Mouse (Mus musculus) bone marrow, adult 2 months (tissue): Measurements from ENCODE around the gene S100a9. TPM values are rescaled to one million over a fixed set of nuclear protein-coding genes. Genes with fewer than 3 reads are reported as not detected.

Source experiments
- H3K27ac ChIP-seq: fragments of 200-500 bp; 2 replicates; pipeline ENCODE4 v1.5.1; 2012; ENCODE audit warnings: low read depth, mild to moderate bottlenecking, control low read depth, inconsistent platforms, low read length; ENCODE audit not compliant: control insufficient read depth, poor library complexity, insufficient read depth
- H3K4me1 ChIP-seq: fragments of 200-500 bp; 2 replicates; pipeline ENCODE4 v1.6.1; 2011; ENCODE audit warnings: low read length; ENCODE audit not compliant: control insufficient read depth, insufficient read depth
- H3K4me3 ChIP-seq: fragments of 200-500 bp; replicated peaks from 2 replicates; pipeline ENCODE3; 2011; ENCODE audit warnings: mild to moderate bottlenecking, low read depth, low read length, control low read depth; ENCODE audit not compliant: control insufficient read depth
- CTCF ChIP-seq: fragments of 200-500 bp; IDR thresholded peaks from 2 replicates; pipeline ENCODE4 v1.5.1; 2011; ENCODE audit warnings: low read length, control low read depth; ENCODE audit not compliant: control insufficient read depth, insufficient read depth
- POLR2A ChIP-seq: fragments of 200-500 bp; IDR thresholded peaks from 2 replicates; pipeline ENCODE4 v1.6.1; 2011; ENCODE audit warnings: low read depth, mild to moderate bottlenecking, control low read depth, low read length, borderline replicate concordance; ENCODE audit not compliant: control insufficient read depth
- WGBS: fragments of 180-500 bp; shearing (Covaris S2); methylation state at CpG from one replicate; pipeline ENCODE4 v1.1.7; 2018; 5-methylcytosine and 5-hydroxymethylcytosine counted together
- polyA plus RNA-seq: library from polyadenylated mRNA; stranded (reverse); fragments of >200 nt; gene quantifications from 2 replicates; pipeline ENCODE4 v1.2.4, GENCODE M21; 2011; ENCODE audit warnings: low replicate concordance; ENCODE audit not compliant: missing spikeins, insufficient read depth, insufficient read length

The S100a9 gene
- 8,678 and 25,400 TPM in 2 replicates for polyA plus RNA-seq

GRCm38 (mm10) chr3:90695613-90696012 is at the start of gene S100a9:
Gene S100a9, minus strand, starts transcription at chr3:90695721.
- Histone ChIP-seq H3K4me1 (peaks cover 1% of the 10 kb centered on the region; the same call in 1 of the 2 replicates), H3K27ac (peak within 1 kb of the TSS; percentile 91), H3K4me3 (peak within 1 kb of the TSS; percentile 58)
- 28% methylated on average over 3 of the region's 3 CpGs for WGBS
- TF ChIP-seq POLR2A = no peak
- TF ChIP-seq CTCF = no peak

GRCm38 (mm10) chr3:90726606-90727005 is 31.1 kb upstream of the S100a9 start, which contains the start of gene Pglyrp4:
Gene Pglyrp4, plus strand, starts transcription at chr3:90726906.
- Histone ChIP-seq H3K27ac (no peak within 1 kb of the TSS), H3K4me1 (no peaks in the 10 kb centered on the region), H3K4me3 (no peak within 1 kb of the TSS)
- no peak for TF ChIP-seq POLR2A
- no peak for TF ChIP-seq CTCF
- 74% methylated on average over 3 of the region's 3 CpGs for WGBS

- H3K4me1 ChIP-seq = peaks cover 3% of the 10 kb centered on the region; the same call in 1 of the 2 replicates
- TF ChIP-seq CTCF (peak; percentile 99), POLR2A (no peak)
- no peak overlapping the region for H3K4me3 ChIP-seq
- WGBS = 36% methylated on average over 12 of the region's 12 CpGs
- H3K27ac ChIP-seq = peak overlapping the region; percentile 5; the same call in 1 of the 2 replicates
Measured at GRCm38 (mm10) chr3:90709591-90710460, 14.3 kb upstream of the S100a9 start.

- H3K4me1 ChIP-seq = peaks cover 3% of the 10 kb centered on the region; the same call in 1 of the 2 replicates
- 12% methylated on average over 4 of the region's 4 CpGs for WGBS
- no peak overlapping the region for H3K27ac ChIP-seq
- no peak for TF ChIP-seq CTCF
- TF ChIP-seq POLR2A = no peak
- H3K4me3 ChIP-seq = no peak overlapping the region
Measured at GRCm38 (mm10) chr3:90708523-90709202, 13.1 kb upstream of the S100a9 start.

DNA sequence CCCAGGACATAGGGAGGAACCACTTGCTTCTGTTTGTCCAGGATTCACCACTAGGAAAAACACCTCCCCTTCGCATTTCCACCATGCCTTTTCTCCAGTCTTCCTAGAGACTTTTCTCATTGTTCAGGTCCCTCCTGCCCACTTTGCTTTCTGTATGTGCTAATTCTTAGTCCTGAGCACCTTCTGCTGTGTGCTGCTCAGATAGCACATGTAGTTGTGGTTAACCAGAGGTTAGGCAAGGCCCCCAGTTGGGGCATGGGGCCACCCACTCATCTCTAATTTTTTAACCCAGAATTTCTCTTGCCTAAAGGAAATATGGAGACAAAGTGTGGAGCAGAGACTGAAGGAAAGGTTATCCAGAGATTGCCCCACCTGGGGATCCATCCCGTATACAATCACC is 6.7 kb upstream of the S100a9 start:
- peak overlapping the region; percentile 51; the same call in 1 of the 2 replicates for H3K27ac ChIP-seq
- WGBS = 61% methylated on average over 2 of the region's 2 CpGs
- H3K4me3 ChIP-seq = no peak overlapping the region
- H3K4me1 ChIP-seq = peaks cover 4% of the 10 kb centered on the region; the same call in 1 of the 2 replicates
- TF ChIP-seq CTCF (no peak), POLR2A (no peak)

GRCm38 (mm10) chr3:90693496-90693895 is 2.0 kb downstream of the S100a9 start:
- Histone ChIP-seq H3K4me3 (peak overlapping the region; percentile 90), H3K27ac (peak overlapping the region; percentile 94), H3K4me1 (no peaks in the 10 kb centered on the region)
- no peak for TF ChIP-seq POLR2A
- TF ChIP-seq CTCF = no peak
- WGBS = 19% methylated on average over 2 of the region's 2 CpGs

DNA sequence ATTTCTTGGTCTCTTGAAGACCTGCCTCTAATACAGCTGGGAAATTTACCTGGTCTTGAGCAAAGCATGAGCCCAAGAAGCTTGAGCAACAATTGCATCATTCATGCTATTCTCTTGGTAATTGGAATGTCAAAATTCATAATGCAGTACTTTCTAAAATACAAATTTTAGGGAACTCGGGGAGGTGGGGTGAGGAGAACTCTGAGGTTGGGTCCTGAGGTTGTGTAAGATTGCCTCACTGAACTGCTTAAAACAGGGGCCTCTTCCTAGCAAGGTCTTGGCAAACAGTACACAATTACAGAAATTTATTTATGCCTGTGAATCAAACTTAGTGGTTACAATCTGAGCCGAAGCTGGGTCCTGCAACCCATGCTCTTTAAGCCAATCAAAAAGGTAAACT is 8.7 kb downstream of the S100a9 start:
- TF ChIP-seq POLR2A (no peak), CTCF (no peak)
- peak overlapping the region; percentile 48; the same call in 1 of the 2 replicates for H3K27ac ChIP-seq
- 23% methylated on average over 2 of the region's 2 CpGs for WGBS

DNA sequence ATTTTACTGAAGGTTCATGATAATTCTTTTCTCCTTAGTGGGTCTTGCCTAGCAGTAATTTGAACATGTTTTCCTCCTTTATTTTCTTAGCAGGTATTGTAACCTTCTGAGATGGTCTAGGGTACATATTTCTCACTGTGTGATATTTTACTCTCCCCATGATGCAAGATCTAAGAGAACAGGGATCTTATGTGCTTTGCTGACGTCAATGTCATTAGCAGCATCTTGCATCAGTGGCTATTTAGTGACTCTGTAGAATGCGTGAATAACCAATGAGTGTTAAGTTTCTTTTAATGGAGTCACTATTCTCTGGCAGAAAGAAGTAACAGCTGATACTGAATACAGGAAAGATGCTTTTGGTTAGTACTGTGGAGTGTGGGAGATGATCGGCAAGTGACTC is 11.6 kb downstream of the S100a9 start:
- WGBS = 73% methylated on average over 3 of the region's 3 CpGs

More for the DNA sequence above, 8.7 kb downstream of the S100a9 start:
- Histone ChIP-seq H3K4me1 (no peaks in the 10 kb centered on the region; the same call in 1 of the 2 replicates), H3K4me3 (no peak overlapping the region)

More for the DNA sequence above, 11.6 kb downstream of the S100a9 start:
- Histone ChIP-seq H3K4me1 (no peaks in the 10 kb centered on the region; the same call in 1 of the 2 replicates), H3K27ac (no peak overlapping the region; the same call in 1 of the 2 replicates), H3K4me3 (no peak overlapping the region)
- TF ChIP-seq POLR2A (no peak), CTCF (no peak)
